In genomic region chr8:71657816-71658215, GRCm38 (mm10) we compare ENCODE assay signal across 22 mouse cellular contexts. TPM values are rescaled to one million over a fixed set of nuclear protein-coding genes. Genes with fewer than 3 reads are reported as not detected.
A peak's percentile ranks its signal among the peaks of the same experiment; 100 is the strongest.
DNase-seq lines count a peak whose midpoint lies in the region; ATAC-seq lines count a peak whose summit lies in the region.
"Had no signal": no experiment of that assay in that cellular context is flagged by ENCODE, and none has a peak within 500 bp of the region (broad histone marks: within the 10 kb centered on the region; RNA-seq: fewer than 3 reads in every experiment).

No protein-coding gene starts in this region.

- H3K27me3 ChIP-seq in intestine, embryonic 14.5 days (replicated peaks; ENCODE audit: control insufficient read depth, insufficient read depth, low read length), result peaks cover 81% of the 10 kb centered on the region
- H3K27me3 ChIP-seq in intestine, embryonic 16.5 days (replicated peaks; ENCODE audit: control insufficient read depth, insufficient read depth, low read length), result peaks cover 39% of the 10 kb centered on the region

- DNase-seq in intestine, embryonic 14.5 days (ENCODE audit: low spot score), result peak; percentile 46
- DNase-seq in testis, postnatal 10 days (ENCODE audit: low spot score), result peak; percentile 64
- DNase-seq in testis, postnatal 14 days (ENCODE audit: low spot score), result no peak
- no peak for DNase-seq in lung, postnatal 25 days (ENCODE audit: low spot score)
- DNase-seq in Muller cell, postnatal 12 days (ENCODE audit: inconsistent ontology term), result no peak
- DNase-seq: adrenal gland, adult 8-10 months; gastrocnemius, postnatal 10 days; heart, adult 18-20 months; heart, postnatal 36 days; kidney, adult 11 months; left cerebral cortex, postnatal 4 days; liver; right cerebral cortex, adult 18-20 months; thymus, adult 2 months had no signal

- WGBS in intestine, embryonic 14.5 days, result 26% methylated on average over 9 of the region's 9 CpGs
- 34% methylated on average over 9 of the region's 9 CpGs for WGBS in intestine, embryonic 16.5 days

- no peak overlapping the region for H3K27ac ChIP-seq in intestine, embryonic 14.5 days (ENCODE audit: low read depth)
- H3K27ac ChIP-seq in intestine, embryonic 16.5 days (ENCODE audit: low read length), result no peak overlapping the region
- H3K27ac ChIP-seq: heart, embryonic 13.5 days; hindbrain, embryonic 14.5 days; neural tube, embryonic 13.5 days had no signal

- no peak for ATAC-seq in intestine, embryonic 14.5 days (replicated peaks; ENCODE audit: low FRiP score, low TSS enrichment, low read depth)
- no peak for ATAC-seq in intestine, embryonic 16.5 days
- 0 out of 2 replicates have a peak, but pooled peaks have one; percentile 31 for ATAC-seq in erythroblast, adult 5-6 weeks (replicated peaks; ENCODE audit: low FRiP score, poor library complexity, severe bottlenecking)
- ATAC-seq: forebrain, embryonic 14.5 days; lung, postnatal 0 days had no signal

- H3K9me3 ChIP-seq in intestine, embryonic 14.5 days (ENCODE audit: control insufficient read depth, low read length), result no peaks in the 10 kb centered on the region
- no peaks in the 10 kb centered on the region for H3K9me3 ChIP-seq in intestine, embryonic 16.5 days (ENCODE audit: control insufficient read depth, low read length)
- H3K9me3 ChIP-seq: heart, embryonic 13.5 days; neural tube, embryonic 13.5 days had no signal

- no peak overlapping the region for H3K4me3 ChIP-seq in intestine, embryonic 14.5 days (ENCODE audit: low read depth, low read length)
- no peak overlapping the region for H3K4me3 ChIP-seq in intestine, embryonic 16.5 days (ENCODE audit: low read length)
- H3K4me3 ChIP-seq: heart, embryonic 13.5 days; neural tube, embryonic 13.5 days had no signal

- H3K36me3 ChIP-seq in intestine, embryonic 14.5 days (ENCODE audit: control insufficient read depth, insufficient read depth, low read length), result no peaks in the 10 kb centered on the region
- no peaks in the 10 kb centered on the region for H3K36me3 ChIP-seq in intestine, embryonic 16.5 days (ENCODE audit: control insufficient read depth, insufficient read depth, low read length)
- H3K36me3 ChIP-seq: heart, embryonic 13.5 days had no signal

- H3K4me1 ChIP-seq in intestine, embryonic 14.5 days (replicated peaks; ENCODE audit: control insufficient read depth, insufficient read depth, low read length), result peaks cover 3% of the 10 kb centered on the region; the same call in 1 of the 2 replicates
- peaks cover 12% of the 10 kb centered on the region for H3K4me1 ChIP-seq in intestine, embryonic 16.5 days (ENCODE audit: control insufficient read depth, insufficient read depth, low read length)

- no peak overlapping the region for H3K4me2 ChIP-seq in intestine, embryonic 14.5 days (ENCODE audit: low read length)
- H3K4me2 ChIP-seq in intestine, embryonic 16.5 days (ENCODE audit: low read depth, low read length), result no peak overlapping the region
- H3K4me2 ChIP-seq: heart, embryonic 13.5 days; hindbrain, embryonic 14.5 days; neural tube, embryonic 13.5 days had no signal

- no peak overlapping the region for H3K9ac ChIP-seq in intestine, embryonic 14.5 days (ENCODE audit: low read length)
- H3K9ac ChIP-seq in intestine, embryonic 16.5 days (ENCODE audit: low read depth, low read length), result no peak overlapping the region; the same call in 1 of the 2 replicates
- H3K9ac ChIP-seq: heart, embryonic 13.5 days; hindbrain, embryonic 14.5 days; neural tube, embryonic 13.5 days had no signal

RNA-seq across cellular contexts. Expression of gene Unc13a, which starts 13.7 kb away (rescaled TPM):
- polyA plus RNA-seq in intestine, embryonic 14.5 days (2014; fragmentation: Nextera tagmentation; extraction: Ambion mirVana), result 1.6 and 2.4 TPM in 2 replicates
- polyA plus RNA-seq in intestine, embryonic 16.5 days (2015; fragmentation: Nextera tagmentation; extraction: Ambion mirVana), result 0.98 and 1.2 TPM in 2 replicates
- total RNA-seq in erythroblast, adult 5-6 weeks (2015; ENCODE audit: low replicate concordance), result not detected in 2 replicates
- total RNA-seq in erythroblast, adult 5-6 weeks (2017; ENCODE audit: low replicate concordance), result 0.17 and 2.4 TPM in 2 replicates

RNA-seq across cellular contexts. Expression of gene Jak3, which starts 18.3 kb away (rescaled TPM):
- 4.1 and 4.5 TPM in 2 replicates for polyA plus RNA-seq in intestine, embryonic 14.5 days (2014; fragmentation: Nextera tagmentation; extraction: Ambion mirVana)
- polyA plus RNA-seq in intestine, embryonic 16.5 days (2015; fragmentation: Nextera tagmentation; extraction: Ambion mirVana), result 11.5 and 13.5 TPM in 2 replicates
- total RNA-seq in erythroblast, adult 5-6 weeks (2015; ENCODE audit: low replicate concordance), result 1.2 and 1.9 TPM in 2 replicates
- total RNA-seq in erythroblast, adult 5-6 weeks (2017; ENCODE audit: low replicate concordance), result 0.43 and 1.4 TPM in 2 replicates

RNA-seq across cellular contexts. Expression of gene Insl3, which starts 31.2 kb away (rescaled TPM):
- polyA plus RNA-seq in intestine, embryonic 14.5 days (2014; fragmentation: Nextera tagmentation; extraction: Ambion mirVana), result 0.98 and 1.4 TPM in 2 replicates
- polyA plus RNA-seq in intestine, embryonic 16.5 days (2015; fragmentation: Nextera tagmentation; extraction: Ambion mirVana), result 2.4 and 2.5 TPM in 2 replicates
- total RNA-seq in erythroblast, adult 5-6 weeks (2015; ENCODE audit: low replicate concordance), result 8.5 TPM in 1 of 2 replicates, not detected in the other
- total RNA-seq in erythroblast, adult 5-6 weeks (2017; ENCODE audit: low replicate concordance), result not detected in 2 replicates
- polyA plus RNA-seq: embryonic facial prominence, embryonic 11.5 days; forebrain, embryonic 14.5 days had no signal

RNA-seq across cellular contexts. Expression of gene B3gnt3, which starts 43.8 kb away (rescaled TPM):
- 6.9 and 8.4 TPM in 2 replicates for polyA plus RNA-seq in intestine, embryonic 14.5 days (2014; fragmentation: Nextera tagmentation; extraction: Ambion mirVana)
- polyA plus RNA-seq in intestine, embryonic 16.5 days (2015; fragmentation: Nextera tagmentation; extraction: Ambion mirVana), result 19.2 and 20.9 TPM in 2 replicates
- total RNA-seq in erythroblast, adult 5-6 weeks (2015; ENCODE audit: low replicate concordance), result 6.1 and 16.5 TPM in 2 replicates
- 11.2 and 12.9 TPM in 2 replicates for total RNA-seq in erythroblast, adult 5-6 weeks (2017; ENCODE audit: low replicate concordance)

RNA-seq across cellular contexts. Expression of gene Colgalt1, which starts 47.0 kb away (rescaled TPM):
- polyA plus RNA-seq in intestine, embryonic 14.5 days (2014; fragmentation: Nextera tagmentation; extraction: Ambion mirVana), result 84.4 and 85.3 TPM in 2 replicates
- 68.0 and 70.5 TPM in 2 replicates for polyA plus RNA-seq in intestine, embryonic 16.5 days (2015; fragmentation: Nextera tagmentation; extraction: Ambion mirVana)
- 9.8 and 19.9 TPM in 2 replicates for total RNA-seq in erythroblast, adult 5-6 weeks (2015; ENCODE audit: low replicate concordance)
- total RNA-seq in erythroblast, adult 5-6 weeks (2017; ENCODE audit: low replicate concordance), result 9.6 and 10.8 TPM in 2 replicates

Comparison
In these comparisons a context has a peak if more than half of its experiments do, and no peak if none do; other contexts are left out.
1. DNase-seq: peak in intestine, embryonic 14.5 days (single experiment) and testis, postnatal 10 days (single experiment); none in testis, postnatal 14 days (single experiment), lung, postnatal 25 days (single experiment) and Muller cell, postnatal 12 days (single experiment).